Mouse (Mus musculus): ENCODE results near the gene Bcar1.

The Bcar1 gene

GRCm38 (mm10) chr8:111769764-111770428 lies 26.3 kb upstream of the Bcar1 start:
- DNase-seq (ENCODE audit: low read depth) = no peak

DNA sequence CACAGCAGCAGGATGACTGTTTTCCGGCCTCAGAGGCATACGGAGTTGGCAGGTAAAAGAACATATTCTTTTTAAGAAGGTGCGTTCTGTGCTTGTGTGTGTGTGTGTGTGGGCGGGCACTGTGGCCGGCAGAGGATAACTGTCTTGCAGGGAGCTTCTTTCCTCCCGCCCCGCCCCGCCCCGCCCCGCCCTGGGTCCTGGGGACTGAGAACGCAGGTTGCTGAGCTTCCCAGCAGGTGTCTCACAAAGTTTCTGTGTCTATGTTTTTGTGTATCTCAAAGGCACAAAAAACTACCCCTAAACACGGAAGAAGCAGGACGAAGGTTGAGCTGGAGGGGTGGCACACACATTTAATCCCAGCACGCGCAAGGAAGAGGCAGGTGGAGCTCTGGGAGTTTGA lies 25.7 kb upstream of the Bcar1 start:
- no peak for DNase-seq (ENCODE audit: low read depth)

GRCm38 (mm10) chr8:111768651-111769050 lies 25.0 kb upstream of the Bcar1 start:
- no peak for DNase-seq (ENCODE audit: low read depth)

- DNase-seq (ENCODE audit: low read depth) = no peak
These were observed 22.0 kb upstream of the Bcar1 start for GRCm38 (mm10) chr8:111765616-111766015.

GRCm38 (mm10) chr8:111765096-111765495 lies 21.5 kb upstream of the Bcar1 start:
- DNase-seq (ENCODE audit: low read depth) = no peak

DNA sequence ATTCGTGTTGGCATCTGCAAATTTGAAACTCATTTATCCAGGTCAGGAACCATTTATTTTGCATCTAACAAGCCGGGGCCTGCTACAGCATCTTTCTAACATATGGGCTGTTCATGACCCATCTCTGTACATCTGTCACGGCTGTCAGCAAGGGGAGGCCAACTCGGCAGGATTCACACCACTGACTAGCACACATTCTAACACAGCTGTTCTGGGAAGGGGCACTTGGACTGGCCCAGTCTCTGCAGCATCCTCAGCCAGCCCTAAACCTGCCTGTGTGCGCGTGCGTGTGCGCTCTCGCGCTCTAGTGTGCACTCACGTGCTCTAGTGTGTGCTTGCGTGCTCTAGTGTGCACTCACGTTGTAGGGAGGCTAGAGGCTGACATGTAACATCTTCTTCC lies 17.1 kb upstream of the Bcar1 start:
- DNase-seq (ENCODE audit: low read depth) = no peak

GRCm38 (mm10) chr8:111758817-111759216 lies 15.2 kb upstream of the Bcar1 start:
- no peak for DNase-seq (ENCODE audit: low read depth)

- no peak for DNase-seq (ENCODE audit: low read depth)
These were observed 14.0 kb upstream of the Bcar1 start for GRCm38 (mm10) chr8:111757599-111757998.

GRCm38 (mm10) chr8:111754736-111755135 lies 11.1 kb upstream of the Bcar1 start:
- no peak for DNase-seq (ENCODE audit: low read depth)

DNA sequence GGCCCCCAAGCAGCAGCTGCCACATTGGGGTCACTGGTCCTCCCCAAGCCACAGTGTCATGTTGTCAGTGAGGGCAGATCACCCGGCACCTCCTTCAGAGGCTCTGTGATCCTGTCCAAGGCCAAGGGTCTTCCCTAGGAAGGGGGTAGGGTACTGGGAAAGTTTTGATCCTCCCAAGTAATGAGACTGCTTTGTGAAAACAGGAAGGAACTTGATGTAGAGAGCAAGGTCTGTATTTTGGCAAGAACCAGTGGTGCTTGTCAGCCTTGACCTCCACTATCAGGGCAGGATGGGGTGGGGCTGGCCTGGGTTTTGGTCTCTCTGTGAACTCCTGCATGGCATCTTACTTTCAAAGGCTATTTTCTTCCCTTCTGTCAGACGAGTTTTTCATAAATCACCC lies 10.5 kb upstream of the Bcar1 start:
- no peak for DNase-seq (ENCODE audit: low read depth)

DNA sequence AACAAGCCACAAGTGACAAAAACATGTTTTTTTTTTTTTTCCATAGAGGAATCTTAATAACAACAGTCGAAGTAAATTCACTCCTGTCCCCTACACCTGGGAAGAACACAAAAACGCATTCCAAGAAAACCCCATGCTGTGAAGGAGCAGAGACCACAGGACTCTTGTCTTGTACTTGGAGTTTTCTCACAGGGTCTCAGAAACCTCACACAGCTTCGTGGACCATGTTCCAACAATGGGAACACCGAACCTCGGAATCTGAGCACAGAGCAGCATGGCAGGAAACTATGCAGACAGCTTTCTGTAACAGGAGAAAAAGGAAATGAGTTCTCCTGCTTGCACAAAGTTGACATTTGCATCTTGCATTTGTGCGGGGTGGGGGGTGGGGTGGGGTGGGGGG lies 5.2 kb upstream of the Bcar1 start:
- DNase-seq (ENCODE audit: low read depth) = no peak

- no peak for DNase-seq (ENCODE audit: low read depth)
These were observed 4.4 kb upstream of the Bcar1 start for GRCm38 (mm10) chr8:111747866-111748649.

DNA sequence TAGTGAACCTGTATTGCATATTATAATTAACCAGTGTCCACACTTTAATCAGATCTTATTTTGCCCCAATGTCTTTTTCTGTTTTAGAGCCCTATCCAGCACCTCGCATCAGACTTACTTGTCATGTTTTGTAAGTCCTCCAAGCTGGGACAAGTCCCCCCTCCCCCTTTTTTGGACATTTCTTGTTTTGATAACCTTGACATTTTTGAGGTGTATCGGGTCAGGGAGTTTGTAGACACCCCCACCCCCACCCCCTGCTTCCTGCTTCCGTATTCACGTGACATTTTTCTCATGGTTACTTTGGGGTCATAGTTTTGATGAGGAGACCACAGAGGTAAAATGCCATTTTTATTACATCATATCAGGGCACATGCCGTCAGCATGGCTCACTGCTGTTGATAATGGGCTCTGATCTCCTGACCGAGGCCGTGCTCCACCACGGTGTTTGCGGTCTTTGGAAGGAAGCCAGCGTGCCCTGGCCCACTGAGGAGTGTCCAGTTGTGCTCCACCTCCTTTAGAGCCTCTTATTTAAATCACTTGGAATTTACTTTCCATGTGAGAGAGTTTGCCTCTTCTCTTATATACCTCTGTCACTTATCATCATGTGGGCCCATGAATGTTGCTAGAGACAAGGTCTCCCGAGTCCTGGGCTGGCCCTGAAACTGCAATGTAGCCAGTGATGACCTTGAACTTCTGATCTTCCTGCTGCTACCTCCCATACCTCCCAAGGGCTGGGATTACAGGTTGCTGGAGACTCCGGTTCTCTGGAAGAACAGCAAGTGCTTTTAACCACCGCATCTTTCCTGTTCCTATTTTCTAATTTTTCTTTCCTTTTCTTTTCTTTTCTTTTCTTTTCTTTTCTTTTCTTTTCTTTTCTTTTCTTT lies 3.2 kb upstream of the Bcar1 start:
- DNase-seq (ENCODE audit: low read depth) = no peak

DNA sequence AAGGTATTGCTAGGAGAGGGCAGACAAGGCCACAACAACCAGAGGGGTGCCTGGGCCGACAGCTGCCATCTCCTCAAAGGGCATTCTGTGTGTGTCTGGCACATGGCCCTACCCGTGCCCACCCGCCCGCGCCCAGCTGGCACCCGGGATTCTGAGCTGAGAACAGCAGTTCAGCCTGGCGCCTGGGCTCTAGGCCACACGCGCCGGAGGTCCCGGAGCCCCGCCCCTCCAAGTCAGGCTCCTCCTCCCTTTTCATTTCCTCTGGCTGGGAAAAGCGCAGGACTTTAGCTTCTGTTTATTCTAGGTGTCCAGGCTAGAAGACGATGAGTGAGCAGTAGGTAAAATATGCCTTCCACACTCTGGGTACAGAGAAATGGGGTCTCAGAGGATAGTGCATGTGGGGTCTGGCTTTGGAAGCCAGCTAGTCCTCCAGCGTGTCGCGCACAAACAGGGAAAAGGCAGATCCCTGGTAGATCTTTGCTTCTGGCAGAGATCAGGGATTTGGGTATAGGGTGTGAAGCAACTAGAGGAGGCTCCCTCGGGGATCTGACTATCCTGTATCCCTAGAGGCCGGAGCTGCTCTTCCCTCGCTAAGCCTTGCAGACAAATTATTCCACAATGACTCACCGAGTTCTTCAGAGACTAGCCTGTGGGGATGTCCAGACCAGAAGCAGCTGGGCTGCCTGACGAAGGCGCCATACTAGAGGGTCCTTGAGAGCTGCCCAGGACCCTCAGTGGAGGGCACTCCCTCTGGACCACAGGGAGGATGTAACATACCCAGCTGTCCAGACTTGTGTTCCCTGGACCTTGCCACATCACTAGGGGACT lies 2.2 kb upstream of the Bcar1 start:
- no peak for DNase-seq (ENCODE audit: low read depth)

DNA sequence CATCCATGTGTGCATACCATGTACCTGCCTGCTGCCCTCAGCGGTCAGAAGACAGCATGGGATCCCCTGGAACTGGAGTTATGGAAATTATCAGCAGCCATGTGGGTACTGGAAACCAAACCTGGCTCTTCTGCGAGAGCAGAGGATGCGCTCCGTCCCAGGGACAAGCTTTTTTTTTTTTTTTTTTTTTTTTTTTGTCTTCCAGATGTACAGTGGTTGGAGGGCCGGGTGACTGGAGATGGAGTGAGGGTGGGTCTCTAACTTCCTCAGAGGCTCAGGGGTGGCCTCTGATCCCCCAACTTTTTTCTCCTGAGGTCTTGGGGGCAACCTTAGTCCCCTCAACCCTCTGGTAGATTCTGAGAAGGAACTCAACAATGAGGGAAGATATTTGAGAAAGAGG lies 1.5 kb upstream of the Bcar1 start:
- no peak for DNase-seq (ENCODE audit: low read depth)

DNA sequence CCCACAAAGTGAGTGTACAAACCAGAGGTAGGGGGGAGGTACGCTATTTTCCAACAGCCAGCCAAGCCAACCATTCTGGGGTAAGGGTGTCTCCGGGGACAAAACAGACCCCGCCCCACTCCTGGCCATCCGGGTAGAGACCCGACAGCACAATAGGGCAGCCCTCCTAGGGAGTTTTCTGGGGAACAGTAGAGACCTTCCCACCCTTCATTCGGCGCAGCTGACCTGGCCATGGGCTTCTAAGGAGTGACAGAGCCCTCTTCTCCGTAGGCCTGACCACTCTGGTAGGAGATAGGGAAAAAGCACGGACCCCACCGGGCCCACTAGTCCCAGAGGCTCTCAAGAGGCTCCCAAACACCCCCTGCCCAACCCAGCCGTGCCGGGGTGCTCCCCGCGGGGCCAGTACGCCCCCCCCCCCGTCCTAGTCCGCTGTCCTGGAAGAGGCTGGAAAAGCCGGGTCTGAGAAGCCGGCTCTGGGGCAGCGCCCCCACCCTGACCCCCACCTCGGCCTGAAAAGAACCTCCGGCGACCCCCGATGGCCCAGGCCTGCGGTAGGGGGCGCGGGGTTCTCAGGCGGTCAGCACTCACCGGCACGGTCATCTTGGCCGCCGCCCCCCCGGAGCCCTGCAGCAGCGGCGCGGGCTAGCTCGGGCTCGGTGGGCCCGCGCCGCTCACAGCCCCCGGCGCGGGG lies 363 bp downstream of the Bcar1 start:
- no peak for DNase-seq (ENCODE audit: low read depth)

GRCm38 (mm10) chr8:111742261-111743037 lies 1.2 kb downstream of the Bcar1 start:
- no peak for DNase-seq (ENCODE audit: low read depth)

- no peak for DNase-seq (ENCODE audit: low read depth)
These were observed 2.1 kb downstream of the Bcar1 start for GRCm38 (mm10) chr8:111741556-111741955.

- DNase-seq (ENCODE audit: low read depth) = no peak
These were observed 2.6 kb downstream of the Bcar1 start for GRCm38 (mm10) chr8:111740994-111741393.

GRCm38 (mm10) chr8:111740301-111740711 lies 3.3 kb downstream of the Bcar1 start:
- no peak for DNase-seq (ENCODE audit: low read depth)

Measured in c-Kit-positive CD71-positive TER-119-negative erythroid progenitor cells, embryonic 14.5 days (primary cell).